Mouse (Mus musculus) liver, adult 2 months (tissue): ENCODE measurements around the gene Dcp1a.

Experiments used
- CTCF ChIP-seq: fragments of 200-500 bp; IDR thresholded peaks from 2 replicates; pipeline ENCODE4 v1.5.1; 2011; ENCODE audit warnings: low read depth, low read length, control low read depth
- POLR2A ChIP-seq: fragments of 200-500 bp; IDR thresholded peaks from 2 replicates; pipeline ENCODE4 v1.6.1; 2011; ENCODE audit warnings: low read length, control low read depth; ENCODE audit not compliant: insufficient read depth; ENCODE audit errors: extremely low read depth

- TF ChIP-seq POLR2A: no peak
- TF ChIP-seq CTCF: no peak
These were observed 96.5 kb downstream of the Dcp1a start for GRCm38 (mm10) chr14:30575791-30576190.
